Mouse (Mus musculus) heart, postnatal 25 days (tissue): Measurements from ENCODE around the gene Slc25a38. TPM values are rescaled to one million over a fixed set of nuclear protein-coding genes. Genes with fewer than 3 reads are reported as not detected.
"Not testable (repeated sequence)": the region's sequence is repeated elsewhere in the genome, so short reads cannot be mapped to it uniquely, and the experiment has no call there.

Experiments used
- DNase-seq: peaks from one replicate; pipeline ENCODE4 v3.0.0; 2022; ENCODE audit warnings: low spot score
- intact Hi-C: fragments of 180-260 bp; cut with DNase I; formaldehyde crosslinking; loops from one replicate; pipeline ENCODE4 v1.15.1; 2025
- total RNA-seq, 2 experiments: library from RNA; stranded (reverse); gene quantifications; 2 replicates each; pipeline ENCODE4 v1.2.3; 2021

Gene Slc25a38
- total RNA-seq, 2 experiments from 2014 or later, result 16.7 to 18.4 TPM

DNA sequence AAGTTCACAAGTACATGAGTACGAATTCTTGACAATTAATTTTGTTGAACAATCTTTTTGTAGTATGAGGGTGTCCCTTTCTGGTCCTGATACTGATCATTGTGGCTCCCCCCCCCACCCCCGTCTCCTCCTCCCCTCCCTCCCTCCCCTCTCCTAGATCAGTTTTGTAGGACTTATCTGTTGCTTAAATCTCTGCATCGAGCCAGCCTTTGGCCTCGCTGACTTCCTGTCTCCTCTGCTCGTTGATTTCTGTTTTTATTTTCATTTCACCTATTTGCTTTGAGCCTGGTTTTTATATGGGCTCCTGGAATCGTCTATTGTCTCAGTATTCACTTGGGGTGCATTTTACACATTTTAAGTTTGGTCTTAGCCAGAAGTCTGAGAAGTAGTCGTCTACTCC lies 14.3 kb upstream of the Slc25a38 start:
- intact Hi-C loops, result no loop called here
- DNase-seq, result no peak

DNA sequence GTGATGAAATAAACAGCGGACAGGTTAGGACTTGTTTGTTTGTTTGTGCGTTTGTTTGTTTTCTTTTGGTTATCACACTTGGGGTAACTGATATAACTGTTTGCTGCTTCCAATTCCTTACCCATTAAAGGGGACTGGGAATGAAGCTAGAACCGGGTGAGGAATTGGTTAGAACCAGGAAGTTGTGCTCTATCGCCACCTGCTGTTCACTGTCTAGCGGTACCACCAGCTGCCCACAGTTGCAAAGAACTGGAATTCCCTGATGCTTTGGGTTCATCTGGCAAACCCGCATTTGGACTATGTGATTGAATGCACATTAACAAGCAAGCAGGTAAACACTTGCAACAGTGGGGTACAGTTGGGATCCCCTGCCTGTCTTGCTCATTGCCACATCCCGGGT lies 11.5 kb upstream of the Slc25a38 start:
- intact Hi-C loops, result loop anchor here (2.0 kb wide), 2 partner anchors 70 to 78 kb away; no protein-coding TSS in a partner anchor
- no peak for DNase-seq

DNA sequence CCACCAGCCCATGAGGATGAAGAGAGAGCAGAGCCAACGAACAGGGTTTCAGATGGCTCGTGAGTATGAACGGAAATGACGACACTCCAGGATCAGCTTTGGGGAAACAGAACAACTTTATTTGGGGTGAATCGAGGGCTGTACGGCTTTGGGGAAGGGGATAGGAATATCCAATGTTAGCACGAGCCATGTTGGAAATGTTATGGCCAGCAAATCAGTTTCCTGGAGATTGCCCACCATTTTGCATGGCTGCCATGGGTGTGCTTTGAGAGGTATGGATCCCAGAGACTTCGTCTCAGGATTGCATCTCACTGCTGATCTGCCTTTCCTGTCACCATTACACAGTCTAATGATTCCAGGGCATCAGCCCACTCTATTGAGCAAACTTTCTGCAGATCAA lies 10.9 kb upstream of the Slc25a38 start:
- intact Hi-C loops, result loop anchor here (2.0 kb wide), 2 partner anchors 71 to 79 kb away; no protein-coding TSS in a partner anchor

DNA sequence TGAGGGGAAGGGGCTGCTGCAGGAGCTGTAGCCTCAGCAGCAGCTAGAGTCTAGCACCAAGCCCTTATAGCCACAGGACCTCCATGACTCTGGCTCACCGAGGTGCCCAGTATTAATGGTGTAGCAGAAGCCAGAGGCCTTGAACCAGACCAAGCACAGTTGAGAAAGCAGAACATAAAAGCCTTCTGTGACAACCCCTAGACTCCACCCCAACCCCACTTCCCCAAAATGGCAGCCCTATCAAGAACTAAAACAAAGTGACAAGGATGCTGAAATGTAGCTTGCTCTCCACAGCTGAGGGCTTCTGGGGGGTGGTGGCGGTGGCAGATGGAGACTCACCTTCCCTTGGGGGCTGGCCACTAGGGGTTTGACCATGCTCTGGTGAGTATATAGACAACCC lies 9.0 kb upstream of the Slc25a38 start:
- intact Hi-C loops, result no loop called here
- no peak for DNase-seq

More for the DNA sequence above, 10.9 kb upstream of the Slc25a38 start:
- DNase-seq, result no peak

DNA sequence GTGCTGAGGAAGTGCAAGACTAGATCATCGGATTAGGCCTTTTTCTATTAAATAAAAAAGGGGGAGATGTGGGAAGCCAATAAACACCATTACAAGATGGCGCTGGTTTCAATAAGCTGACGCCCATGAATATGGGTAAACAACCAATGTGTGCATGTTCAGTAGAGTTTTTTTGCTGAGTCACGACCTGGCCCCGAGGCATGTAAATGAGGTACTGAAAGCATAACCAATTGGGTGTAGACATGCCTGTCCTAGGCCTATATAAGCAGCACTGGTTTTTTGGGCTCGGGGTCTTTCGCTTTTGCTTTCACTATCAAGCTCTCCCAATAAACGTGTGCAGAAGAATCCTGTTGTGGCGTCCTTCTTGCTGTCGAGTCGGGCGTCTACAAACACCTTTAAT lies 1.2 kb upstream of the Slc25a38 start:
- intact Hi-C loops, DNase-seq: not testable (repeated sequence)

DNA sequence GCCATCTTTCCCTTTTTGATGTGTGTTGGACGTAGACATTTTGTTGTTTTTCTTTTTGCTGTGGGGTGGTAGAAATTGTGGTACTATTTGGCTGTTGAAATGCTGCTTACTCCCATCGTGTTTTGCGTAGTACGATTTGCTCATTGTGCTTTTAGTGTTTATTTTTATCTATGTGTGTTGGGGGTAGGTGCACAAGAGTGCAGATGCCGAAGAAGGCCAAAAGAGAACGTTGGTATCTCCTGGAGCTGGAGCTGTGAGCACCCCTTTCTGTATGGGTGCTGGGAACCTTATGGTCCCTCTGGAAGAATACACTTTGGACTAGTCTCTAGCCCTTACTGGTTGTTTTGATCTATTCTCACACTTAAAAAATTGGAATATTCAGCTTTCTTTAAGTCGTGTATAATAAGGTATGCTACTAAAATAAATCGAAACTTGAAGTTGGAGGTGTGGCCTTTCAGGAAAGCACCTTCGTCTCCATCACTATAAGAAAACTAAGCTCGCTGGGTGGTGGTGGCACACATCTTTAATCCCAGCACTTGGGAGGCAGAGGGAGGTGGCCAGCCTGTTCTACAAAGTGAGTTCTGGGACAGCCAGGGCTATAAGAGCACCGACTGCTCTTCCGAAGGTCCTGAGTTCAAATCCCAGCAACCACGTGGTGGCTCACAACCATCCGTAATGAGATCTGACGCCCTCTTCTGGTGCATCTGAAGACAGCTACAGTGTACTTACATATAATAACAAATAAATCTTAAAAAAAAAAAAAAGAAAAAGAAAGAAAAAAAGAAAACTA lies 1.2 kb downstream of the Slc25a38 start:
- no peak for DNase-seq
- intact Hi-C loops, result no loop called here

DNA sequence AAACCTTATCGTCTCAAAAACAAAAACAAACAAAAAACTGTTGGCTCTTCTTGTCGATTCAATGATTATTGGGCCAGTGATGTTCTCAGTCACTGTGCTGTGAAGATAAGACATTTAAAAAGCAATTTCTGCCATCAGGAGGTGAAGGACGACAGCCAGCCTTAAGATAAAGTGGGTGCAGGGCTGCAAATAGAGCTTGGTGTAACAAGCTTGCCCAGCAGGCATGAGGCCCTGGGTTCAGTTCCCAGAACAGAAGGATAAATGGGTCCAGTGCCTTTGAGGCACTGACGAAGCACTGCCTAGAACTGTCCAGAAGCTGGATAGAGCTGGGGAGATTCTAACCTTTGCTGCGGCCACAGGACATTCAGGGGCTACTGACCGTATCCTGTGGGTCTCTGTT lies 2.3 kb downstream of the Slc25a38 start:
- intact Hi-C loops, result no loop called here

DNA sequence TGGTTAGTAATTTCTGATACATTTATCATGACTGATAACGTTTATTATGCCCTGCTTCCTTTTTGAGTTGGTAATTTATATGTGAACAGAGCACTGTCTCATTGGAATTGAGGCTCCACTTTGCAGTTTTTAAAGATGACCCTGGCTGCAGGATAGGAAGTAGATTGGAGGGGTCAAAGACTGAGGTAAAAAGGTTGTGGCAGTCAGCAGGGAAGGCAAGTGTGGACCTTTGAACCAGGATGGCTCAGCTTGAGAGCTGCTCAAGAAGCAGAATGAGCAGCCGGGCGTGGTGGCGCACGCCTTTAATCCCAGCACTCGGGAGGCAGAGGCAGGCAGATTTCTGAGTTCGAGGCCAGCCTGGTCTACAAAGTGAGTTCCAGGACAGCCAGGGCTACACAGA lies 3.3 kb downstream of the Slc25a38 start:
- intact Hi-C loops, result no loop called here
- no peak for DNase-seq

More for the DNA sequence above, 2.3 kb downstream of the Slc25a38 start:
- DNase-seq, result no peak

DNA sequence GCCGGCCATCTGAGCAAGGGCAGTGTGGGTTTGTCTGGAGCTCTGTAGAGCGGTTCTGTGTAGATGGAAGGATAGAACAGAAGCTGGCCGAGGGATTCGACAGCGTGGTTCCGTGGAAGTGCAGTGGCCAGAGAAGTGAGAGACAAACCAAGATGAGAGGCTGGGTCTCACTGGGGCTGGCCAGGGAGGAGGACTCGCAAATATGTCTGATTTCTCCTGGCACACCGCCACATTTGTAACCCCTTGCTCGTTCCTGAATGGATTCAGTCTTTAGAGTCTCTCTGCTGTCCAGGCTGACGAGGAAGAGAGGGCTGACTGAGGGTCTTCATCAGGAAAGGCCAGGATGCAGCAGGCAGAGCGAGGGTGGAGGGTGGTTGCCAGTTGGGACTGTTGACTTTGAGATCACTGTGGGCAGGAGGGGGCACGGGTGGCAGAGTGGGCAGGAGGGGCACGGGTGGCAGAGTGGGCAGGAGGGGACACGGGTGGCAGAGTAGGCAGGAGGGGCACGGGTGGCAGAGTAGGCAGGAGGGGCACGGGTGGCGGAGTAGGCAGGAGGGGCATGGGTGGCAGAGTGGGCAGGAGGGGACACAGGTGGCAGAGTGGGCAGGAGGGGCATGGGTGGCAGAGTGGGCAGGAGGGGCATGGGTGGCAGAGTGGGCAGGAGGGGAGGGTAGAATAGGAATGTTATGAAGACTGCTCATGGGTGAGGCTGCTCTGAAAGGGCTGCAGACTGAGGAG lies 4.0 kb downstream of the Slc25a38 start:
- DNase-seq, result no peak
- intact Hi-C loops, result no loop called here

DNA sequence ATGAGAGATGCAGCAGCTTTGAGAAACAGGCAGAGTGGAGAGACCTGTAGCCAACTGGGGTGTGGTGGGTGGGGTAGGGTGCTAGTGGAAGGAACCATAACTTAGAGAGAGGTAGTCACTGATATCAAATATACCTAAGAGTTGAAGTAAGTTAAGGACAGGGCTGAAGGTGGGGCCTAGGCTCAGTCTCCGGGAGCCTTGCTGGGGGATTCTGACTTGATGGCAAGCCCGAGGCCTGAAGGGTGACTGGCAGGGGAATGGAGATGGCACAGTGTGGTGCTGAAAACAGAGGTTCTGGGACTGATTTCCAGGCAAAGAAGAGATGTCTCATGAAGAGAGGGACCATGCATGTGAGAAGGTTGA lies 4.6 kb downstream of the Slc25a38 start:
- intact Hi-C loops, result no loop called here
- DNase-seq, result no peak

DNA sequence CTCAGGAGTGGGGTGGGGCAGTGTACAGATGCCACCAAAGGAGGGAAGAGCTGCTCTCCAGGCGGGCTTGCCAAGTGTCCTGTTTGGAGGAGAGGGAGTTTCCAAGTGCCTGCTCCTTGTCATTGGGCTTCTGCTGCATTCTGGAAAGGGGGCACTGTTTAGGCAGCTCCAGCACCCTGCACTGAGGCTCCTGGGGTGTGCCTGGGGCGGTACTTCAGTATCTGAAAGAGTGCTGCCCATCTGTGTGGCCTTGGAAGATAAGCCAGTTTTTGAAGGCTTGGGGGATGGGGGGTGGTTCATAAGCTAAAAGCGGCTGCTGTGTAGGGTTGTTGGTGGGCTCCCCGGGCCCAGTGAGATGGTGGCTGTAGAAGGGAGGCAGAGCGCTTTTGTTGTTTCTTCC lies 5.4 kb downstream of the Slc25a38 start:
- intact Hi-C loops, result no loop called here
- DNase-seq, result no peak

DNA sequence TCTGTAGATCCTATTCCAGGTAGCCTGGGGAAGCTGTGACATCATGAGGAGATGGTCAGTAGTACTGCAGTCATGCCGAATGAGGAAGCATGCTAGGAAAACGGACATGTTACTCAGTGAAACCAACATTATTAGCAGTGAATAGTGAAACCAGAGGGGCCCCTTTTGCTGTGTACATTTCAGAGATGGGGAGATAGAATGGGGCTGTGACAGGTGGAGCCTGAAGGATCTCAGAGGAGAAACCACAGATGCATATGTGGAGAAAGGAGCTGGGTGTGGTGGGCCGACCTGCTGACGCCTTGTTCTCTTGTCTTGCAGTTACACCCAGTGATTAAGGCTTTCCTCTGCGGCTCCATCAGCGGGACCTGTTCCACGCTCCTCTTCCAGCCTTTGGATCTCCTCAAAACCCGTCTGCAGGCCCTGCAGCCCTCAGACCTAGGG lies 6.0 kb downstream of the Slc25a38 start:
- intact Hi-C loops, result no loop called here
- DNase-seq, result no peak

DNA sequence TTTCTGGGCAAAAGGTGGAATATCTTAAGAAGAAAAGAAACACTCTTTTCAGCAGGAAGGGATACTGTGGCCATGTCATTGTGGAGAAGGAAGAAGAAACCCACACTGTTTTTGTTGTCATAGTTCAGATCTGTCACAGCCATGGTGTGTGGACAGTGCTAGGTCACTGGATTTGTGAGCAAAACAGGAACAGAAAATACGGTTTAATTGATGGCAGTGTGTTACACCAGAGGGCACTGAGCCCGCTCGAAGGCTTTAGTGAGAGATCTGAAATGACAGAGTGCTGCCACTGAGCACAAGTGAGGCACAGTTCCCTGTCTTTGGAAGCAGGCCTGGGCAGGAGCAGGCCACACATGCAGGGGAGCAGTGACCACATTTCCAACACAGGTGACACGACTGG lies 8.0 kb downstream of the Slc25a38 start:
- no peak for DNase-seq
- intact Hi-C loops, result no loop called here

DNA sequence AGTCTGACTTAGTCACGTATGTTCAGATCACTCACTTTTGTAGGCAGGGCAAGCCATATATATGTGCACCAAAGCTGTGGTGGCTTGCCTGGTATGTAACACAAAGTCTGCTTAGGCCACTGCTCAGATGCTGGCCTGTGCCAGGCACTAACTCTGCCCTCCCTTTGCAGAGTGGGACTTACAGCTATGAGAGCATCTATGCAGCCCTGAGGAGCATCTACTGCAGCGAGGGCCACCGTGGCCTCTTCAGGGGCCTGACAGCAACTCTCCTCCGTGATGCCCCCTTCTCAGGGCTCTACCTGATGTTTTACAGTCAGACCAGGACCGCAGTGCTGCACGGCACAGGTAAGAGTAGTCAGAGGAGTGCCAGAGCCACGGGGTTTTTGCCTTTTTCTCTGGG lies 10.3 kb downstream of the Slc25a38 start:
- no peak for DNase-seq
- intact Hi-C loops, result no loop called here

DNA sequence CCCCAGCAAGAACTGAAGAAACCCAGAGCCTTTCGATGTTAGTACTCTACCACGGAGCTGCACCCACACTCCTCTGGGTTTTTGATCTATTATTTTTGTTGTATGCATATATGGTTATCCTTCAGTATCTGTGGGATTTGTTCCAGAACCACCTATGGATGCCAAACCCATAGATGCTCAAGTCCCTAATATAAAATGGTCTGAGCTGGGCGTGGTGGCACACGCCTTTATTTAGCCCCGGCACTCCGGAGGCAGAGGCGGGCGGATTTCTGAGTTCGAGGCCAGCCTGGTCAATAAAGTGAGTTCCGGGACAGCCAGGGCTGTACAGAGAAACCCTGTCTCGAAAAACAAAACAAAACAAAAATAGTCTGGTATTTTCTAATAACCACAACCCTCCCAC lies 16.7 kb downstream of the Slc25a38 start:
- DNase-seq, result no peak

DNA sequence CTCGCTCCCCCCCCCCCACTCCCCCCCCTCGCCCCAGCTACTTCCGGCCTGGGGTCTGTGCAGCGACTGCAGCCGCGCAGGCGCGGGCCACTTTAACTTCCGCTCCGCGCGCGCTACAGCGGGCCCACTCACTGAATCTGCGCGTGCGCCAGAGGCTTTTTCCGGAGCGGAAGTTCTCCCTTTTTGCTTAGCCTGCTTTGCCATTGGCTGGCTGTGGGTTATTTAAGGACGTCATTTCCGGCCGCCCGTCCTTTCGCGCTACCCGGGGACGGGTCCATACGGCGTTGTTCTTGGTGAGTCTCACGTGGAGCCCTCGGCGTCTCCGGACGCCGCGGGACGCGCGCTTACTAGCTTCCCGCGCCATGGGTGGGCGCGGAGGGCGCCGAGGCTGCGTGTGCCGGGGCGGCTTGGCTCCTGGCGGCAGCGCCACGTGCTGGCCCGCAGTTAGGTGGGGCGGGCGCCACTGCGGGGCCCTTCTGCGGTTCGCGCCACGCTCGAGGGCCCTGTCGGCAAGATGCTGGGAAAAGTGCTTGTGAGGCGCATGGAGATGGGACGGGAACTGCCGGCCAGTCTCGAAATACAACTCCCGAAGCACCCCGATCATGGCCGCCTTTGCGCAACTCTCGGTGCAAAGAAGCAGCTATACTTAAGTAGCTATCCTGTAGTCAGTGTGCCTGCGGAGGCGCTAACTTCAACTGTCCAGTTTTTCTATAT lies 17.5 kb downstream of the Slc25a38 start, which contains the start of gene Rpsa:
Gene Rpsa, plus strand, starts transcription at position 152 of the 714 bp plus-strand sequence.
- intact Hi-C loops, result no loop called here
- peak; percentile 95 for DNase-seq

More for the DNA sequence above, 16.7 kb downstream of the Slc25a38 start:
- intact Hi-C loops, result no loop called here

DNA sequence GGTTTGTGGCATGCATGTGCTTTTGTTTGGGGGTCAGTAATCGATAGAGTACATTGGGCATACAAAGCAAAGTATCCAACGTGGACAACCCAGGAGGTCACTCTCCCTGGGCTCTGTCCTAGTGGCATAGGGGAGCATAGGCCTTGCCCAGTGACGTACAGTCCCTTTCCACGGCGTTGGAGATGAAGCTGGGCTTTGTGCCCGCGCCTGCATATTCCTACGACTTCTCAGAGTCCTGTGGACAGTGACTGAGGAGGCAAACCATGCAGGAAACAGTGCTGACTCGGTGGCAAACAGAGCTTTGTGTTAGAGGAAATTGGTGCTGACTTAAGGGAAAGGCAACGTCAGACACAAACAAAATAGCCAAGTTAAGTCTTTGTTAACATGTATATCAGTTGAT lies 19.1 kb downstream of the Slc25a38 start:
- no peak for DNase-seq
- intact Hi-C loops, result no loop called here

DNA sequence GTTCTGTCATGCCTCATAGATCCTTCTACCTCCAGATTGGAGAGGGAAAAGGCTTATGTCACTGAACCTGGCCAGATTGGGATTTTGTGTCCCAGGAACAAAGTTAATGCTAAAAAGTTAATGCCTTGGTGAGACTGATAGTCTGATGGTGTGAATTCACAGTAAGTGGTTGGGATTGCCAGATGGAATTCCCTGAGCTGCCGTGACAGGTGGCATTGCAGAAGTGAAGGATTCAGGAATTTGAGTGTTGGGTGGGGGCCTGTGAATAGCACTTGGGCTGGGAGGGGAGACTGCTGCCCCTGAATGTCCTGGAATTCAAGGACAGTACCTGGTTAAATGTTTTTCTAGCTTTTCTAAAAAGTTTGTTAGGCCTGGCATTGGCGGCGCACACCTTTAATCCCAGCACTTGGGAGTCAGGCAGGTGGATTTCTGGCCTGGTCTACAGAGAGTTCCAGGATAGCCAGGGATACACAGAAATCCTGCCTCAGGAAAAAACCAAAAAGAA lies 21.7 kb downstream of the Slc25a38 start:
- intact Hi-C loops, result no loop called here

DNA sequence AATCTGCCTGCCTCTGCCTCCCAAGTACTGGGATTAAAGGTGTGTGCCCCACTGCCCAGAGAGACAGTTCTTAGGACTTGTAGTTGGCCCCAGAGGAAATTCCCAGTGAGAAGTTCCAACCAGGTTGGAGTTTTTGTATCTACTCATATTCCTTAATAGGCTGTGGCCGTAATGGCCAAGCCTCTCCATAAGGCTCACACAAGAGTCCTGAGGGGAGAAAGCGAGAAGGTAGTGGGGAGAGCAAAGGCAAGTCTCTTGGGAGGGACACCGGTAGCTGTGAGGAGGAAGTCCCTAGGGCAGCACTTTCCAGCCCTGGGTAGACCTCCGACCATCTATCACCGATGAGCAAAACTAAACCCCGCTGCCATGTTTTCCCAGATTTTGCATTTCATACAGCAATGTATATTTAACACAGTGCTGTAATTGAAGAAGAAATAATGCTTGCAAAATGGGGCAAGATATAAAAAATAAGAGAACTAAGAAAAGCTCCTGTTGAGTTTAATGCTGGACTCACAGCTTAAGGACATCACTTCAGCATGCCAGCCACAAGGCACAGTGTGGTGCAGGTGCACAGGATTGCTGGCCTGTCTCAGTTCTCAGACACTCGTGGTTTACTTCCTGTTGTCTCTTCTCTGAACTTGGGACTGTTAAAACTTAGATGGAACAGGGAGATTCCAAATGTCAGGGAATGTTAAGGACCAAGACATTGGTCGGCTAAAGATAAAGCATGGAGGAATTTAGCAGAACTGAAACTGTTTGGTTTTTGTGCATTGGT lies 23.0 kb downstream of the Slc25a38 start:
- intact Hi-C loops, result no loop called here
- DNase-seq, result no peak

More for the DNA sequence above, 21.7 kb downstream of the Slc25a38 start:
- DNase-seq, result no peak
